Mouse (Mus musculus) liver, adult 2 months (tissue): ENCODE results near the gene Spata2l.

Source experiments
- CTCF ChIP-seq: fragments of 200-500 bp; IDR thresholded peaks from 2 replicates; pipeline ENCODE4 v1.5.1; 2011; ENCODE audit warnings: low read depth, low read length, control low read depth
- POLR2A ChIP-seq: fragments of 200-500 bp; IDR thresholded peaks from 2 replicates; pipeline ENCODE4 v1.6.1; 2011; ENCODE audit warnings: low read length, control low read depth; ENCODE audit not compliant: insufficient read depth; ENCODE audit errors: extremely low read depth

DNA sequence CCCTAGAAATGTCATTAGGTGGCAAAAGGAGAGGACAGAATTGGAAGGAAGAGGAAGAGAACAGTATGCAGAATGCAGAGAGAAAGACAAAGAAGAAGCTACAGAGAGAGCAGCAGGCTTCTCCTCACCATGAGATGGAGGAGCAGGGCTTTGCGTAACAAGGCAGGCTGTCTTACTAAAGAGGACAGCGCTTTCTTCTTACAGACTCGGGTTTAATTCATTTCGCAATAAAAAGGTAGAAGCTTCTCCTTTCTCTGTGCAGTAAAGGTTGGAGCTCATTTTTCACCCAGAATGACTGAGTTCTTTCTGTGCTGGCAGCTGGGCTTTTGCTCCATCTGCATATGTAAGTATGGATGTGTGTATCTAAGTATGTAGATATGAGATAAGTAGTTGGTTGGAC lies 43.8 kb upstream of the Spata2l start:
- TF ChIP-seq CTCF (no peak), POLR2A (no peak)
